Mouse (Mus musculus) gastrocnemius, adult 2 months (tissue): Measurements from ENCODE around the gene Lcor. TPM values are rescaled to one million over a fixed set of nuclear protein-coding genes. Genes with fewer than 3 reads are reported as not detected.

Experiments
- DNase-seq: peaks from one replicate; pipeline ENCODE4 v3.0.0; 2022
- H3K27ac ChIP-seq: fragments of 200-600 bp; 2 replicates; pipeline ENCODE4 v1.8.1; 2022; ENCODE audit warnings: mild to moderate bottlenecking
- H3K4me3 ChIP-seq: fragments of 200-600 bp; 2 replicates; pipeline ENCODE4 v1.8.1; 2022; ENCODE audit warnings: mild to moderate bottlenecking, moderate library complexity
- CTCF ChIP-seq: fragments of 200-600 bp; IDR thresholded peaks from 2 replicates; pipeline ENCODE4 v1.8.1; 2022; ENCODE audit warnings: antibody characterized with exemption, mild to moderate bottlenecking, moderate library complexity
- intact Hi-C: fragments of 180-260 bp; cut with DNase I; formaldehyde crosslinking; loops from one replicate; pipeline ENCODE4 v1.15.1; 2025
- microRNA-seq: library from miRNA; unstranded; fragments of <30 nt; microRNA quantifications from one replicate; pipeline ENCODE4 v1.2.0, GENCODE M21; 2021
- total RNA-seq, 2 experiments: library from RNA; stranded (reverse); gene quantifications; 2 replicates each; pipeline ENCODE4 v1.2.3; 2021

Lcor gene
- total RNA-seq, 2 experiments from 2014 or later, result 13.0 to 18.9 TPM

DNA sequence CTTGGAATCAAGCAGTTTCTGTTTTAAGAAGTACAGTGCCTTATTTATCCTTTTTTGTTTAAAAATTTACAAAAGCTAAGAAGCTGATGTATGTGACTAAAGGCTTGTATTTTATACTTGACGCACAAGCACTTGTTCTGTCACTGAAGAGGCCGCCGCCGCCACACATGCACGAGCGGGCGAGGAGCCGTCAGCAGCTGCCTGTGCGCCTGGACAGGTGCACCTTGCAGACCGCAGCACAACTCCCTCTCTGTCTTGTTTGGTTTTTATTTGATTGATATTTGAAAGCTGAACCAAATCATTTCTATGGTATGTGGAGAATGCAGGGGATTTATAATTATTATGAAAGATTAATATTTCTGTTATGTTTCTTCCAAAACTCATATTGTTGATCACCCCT, 104.3 kb downstream of the Lcor start:
- Histone ChIP-seq H3K4me3 (no peak overlapping the region), H3K27ac (peak overlapping the region; percentile 90)
- DNase-seq, result no peak
- intact Hi-C loops, result no loop called here
- TF ChIP-seq CTCF, result no peak

DNA sequence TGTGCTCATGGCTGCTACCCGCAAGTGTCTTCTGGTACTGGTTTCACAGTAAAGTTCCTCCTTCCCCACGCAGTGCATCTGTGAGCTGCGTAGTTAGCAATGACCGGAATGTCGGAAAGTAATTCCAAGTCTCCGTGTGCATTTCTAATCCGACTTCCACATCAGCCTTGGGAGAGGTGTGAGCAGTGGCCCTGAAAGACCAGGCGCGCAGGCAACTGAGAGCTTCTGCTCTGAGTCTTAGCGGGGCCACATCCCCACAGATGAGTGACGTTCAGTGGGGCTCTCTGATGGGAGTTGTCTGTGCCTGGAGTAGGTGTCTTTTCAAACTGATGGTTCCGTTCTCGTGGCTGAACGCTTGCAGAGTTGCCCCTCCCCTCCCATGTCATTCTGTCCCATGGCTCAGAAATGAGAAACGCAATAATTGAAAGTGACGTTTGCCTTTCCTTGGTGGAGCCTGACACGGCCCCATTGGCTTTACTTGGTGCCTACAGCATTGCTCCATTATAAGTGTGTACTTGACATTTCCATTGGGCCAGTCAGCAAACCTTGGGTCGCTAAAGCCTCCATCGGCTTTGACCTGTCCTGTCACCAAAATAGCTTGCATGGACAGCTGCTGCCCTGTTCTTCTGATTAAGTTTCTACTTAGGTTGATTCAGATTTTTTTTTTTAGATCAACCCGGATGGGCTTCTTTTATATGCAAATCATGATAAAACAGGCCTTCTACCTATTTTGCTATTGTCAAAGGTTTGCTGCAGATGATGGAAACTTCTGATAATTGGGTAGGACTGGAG, 105.2 kb downstream of the Lcor start:
- no peak overlapping the region for H3K4me3 ChIP-seq
- intact Hi-C loops, result no loop called here
- peak; percentile 62 for DNase-seq
- H3K27ac ChIP-seq, result peak overlapping the region; percentile 90
- no peak for TF ChIP-seq CTCF

DNA sequence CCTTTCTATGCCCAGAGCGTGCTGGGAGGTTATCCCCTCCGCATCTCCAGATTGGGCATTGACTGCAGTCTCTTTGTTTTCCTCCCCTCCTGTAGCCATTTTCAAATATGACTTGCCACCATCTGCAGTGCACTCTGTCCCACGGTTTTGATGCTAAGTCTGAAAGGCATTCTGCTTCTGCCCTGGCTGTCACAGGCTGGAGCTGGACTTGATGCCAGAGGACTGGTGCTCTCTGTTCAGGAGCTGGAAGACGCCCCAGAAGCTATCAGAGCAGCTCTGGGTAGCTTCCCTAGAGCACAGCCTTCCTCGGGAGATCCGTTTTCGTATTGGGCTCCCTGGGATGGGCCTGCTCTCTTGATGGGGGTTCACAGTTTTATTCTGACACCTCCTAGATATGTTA, 106.6 kb downstream of the Lcor start:
- TF ChIP-seq CTCF, result no peak
- Histone ChIP-seq H3K4me3 (no peak overlapping the region), H3K27ac (peak overlapping the region; percentile 90)
- intact Hi-C loops, result no loop called here
- no peak for DNase-seq

DNA sequence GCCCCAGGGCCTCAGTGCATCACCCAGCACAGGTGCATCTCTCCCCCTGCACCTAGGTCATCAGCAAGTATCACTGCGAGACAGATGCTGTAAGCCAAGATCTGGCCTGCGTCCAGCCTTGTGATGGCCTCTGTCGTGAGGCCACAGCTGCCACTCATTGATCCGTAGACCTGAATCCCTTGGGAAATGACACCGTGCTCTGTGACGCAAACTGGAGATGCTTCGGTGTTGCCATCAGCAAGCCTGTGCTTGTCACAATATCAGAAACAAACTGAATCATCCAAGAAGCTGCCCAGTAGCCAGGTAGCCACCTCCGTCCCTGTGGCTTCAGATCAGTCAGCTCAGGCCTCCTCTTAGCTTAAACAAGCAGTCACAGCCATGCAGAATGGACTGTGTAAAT, 107.2 kb downstream of the Lcor start:
- TF ChIP-seq CTCF, result no peak
- intact Hi-C loops, result no loop called here
- Histone ChIP-seq H3K4me3 (no peak overlapping the region), H3K27ac (no peak overlapping the region)
- DNase-seq, result no peak

DNA sequence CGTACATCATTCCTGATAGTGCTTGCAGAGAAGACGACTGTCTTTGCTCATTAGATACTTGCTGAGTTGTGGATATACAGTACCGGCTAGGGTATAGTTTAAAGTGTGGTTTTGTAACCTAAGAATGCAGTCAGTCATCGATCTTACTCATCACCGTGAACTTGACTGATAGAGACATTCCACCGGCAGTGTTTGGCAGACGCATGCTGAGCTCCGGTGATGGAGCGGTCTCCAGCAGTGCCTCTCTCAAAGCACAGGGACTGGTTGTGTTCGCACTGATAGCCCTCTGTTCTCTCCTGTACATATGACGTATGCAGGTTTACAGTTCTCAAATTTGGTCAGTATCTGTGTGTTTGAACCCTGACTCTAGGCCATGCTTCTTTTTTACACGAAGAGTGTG, 109.4 kb downstream of the Lcor start:
- Histone ChIP-seq H3K4me3 (no peak overlapping the region), H3K27ac (0 out of 2 replicates have a peak overlapping the region, but pooled peaks have one; percentile 16)
- intact Hi-C loops, result no loop called here
- no peak for TF ChIP-seq CTCF
- DNase-seq, result no peak

DNA sequence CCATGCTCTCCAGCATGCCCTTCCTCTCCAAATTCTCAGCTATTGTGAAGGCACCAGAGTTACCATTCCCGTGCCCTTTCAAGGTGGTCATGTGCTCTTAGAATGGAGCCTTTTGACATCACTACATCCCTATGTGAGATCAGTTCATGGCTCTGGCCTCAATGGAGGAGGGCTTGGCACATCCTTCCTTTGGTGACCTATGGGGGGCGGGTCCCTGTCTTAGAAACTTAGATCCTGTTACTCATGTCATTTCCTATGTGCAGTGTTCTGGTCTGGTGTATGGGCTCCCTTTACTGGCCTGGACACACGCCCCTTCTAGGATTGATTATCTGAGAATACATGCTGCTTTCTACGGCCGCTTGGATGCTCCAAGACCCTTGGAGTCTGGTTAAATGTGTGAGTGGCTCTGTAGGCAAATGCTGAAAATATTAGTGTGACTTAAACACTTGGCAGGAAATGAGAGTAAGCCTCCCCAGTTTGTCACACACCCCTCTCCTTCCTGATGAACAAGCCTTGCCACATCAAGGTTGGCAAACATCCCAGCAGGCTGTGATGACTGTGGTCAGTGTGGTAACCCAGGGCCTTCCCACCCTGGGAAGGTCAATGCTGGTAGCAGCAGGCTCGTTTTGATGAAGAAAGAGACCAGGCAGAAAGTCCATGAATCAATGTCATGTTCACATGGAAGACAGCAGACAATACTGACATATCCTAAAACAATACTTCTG, 114.9 kb downstream of the Lcor start:
- intact Hi-C loops, result no loop called here
- Histone ChIP-seq H3K27ac (no peak overlapping the region), H3K4me3 (no peak overlapping the region)
- TF ChIP-seq CTCF, result no peak
- peak; percentile 67 for DNase-seq

DNA sequence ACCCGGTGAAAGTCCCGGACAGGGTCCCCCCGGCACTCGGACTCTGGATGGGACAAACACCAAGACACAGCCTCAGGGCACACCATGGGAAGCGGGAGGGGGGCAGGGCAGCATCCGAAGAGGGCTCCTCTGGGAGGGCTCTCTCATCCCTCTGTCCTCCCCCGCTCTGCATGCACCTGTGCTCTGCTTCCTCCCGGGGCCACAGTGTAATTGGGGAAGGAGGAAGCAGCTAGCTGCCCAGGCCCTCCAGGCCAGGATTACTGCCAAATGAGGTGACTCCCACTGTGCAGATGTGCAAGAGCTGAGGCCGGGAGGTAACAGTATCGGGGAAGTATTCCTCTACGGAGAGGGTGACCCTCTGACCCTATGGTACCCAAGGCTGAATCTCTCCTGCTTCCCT, 118.2 kb downstream of the Lcor start:
- no peak overlapping the region for H3K27ac ChIP-seq
- DNase-seq, result no peak
- H3K4me3 ChIP-seq, result no peak overlapping the region
- intact Hi-C loops, result no loop called here
- TF ChIP-seq CTCF, result no peak

DNA sequence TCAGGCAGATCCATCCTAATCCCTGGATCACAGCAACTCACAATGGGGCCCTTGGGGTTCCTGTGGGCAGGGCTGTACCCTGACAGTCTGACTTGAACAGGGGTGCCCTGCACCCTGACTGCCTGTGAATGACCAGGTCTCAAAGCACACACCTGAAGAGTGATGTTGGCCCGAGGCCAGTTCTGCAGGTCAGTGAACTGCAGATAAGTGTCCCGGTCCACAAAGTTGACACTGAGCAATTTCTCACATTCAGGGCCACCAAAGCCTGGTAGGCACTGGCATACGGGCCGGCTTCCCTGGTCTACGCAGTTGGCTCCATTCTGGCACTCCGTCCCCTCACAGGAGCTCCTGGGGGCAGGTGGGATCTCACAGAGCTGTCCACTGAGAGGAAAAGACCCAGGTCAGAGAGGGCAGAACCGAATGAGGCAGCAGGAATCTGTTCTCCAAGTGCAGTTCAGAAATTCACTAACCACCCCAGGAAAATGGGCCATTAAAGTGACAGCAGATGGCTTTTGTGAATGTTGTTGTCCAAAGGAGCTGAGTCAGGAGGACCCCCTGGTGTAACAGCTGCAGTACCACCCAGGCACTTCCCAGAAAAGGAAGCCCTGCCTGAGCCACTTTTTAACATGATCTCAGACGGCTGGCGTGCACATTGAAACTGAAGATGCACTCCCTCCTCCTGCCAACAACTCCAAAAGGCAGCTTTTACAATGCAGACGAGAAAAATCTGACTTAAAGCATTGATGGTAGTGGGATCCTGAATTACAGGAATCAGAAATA, 124.0 kb downstream of the Lcor start:
- H3K4me3 ChIP-seq, result peak overlapping the region; percentile 36
- peak overlapping the region; percentile 88 for H3K27ac ChIP-seq
- DNase-seq, result peak; percentile 69
- intact Hi-C loops, result no loop called here
- no peak for TF ChIP-seq CTCF

DNA sequence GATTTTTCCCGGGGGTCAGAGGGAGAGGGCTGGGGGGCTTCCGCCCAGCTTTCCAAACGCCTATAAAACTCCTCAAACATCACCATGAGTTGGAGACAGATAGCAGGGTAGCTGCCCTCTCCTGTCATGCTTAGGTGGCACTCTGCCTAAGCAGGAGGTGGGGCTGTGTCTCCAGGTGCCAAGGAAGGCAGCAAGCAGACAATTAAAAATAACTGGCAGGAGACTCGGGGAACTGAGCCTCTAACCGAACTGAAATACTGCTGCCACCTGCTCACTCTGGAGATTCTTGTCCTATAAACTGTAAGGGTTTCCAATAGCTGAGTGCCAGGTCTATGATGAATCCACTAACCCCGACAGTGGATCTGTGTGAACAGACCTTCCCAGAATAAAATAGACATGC, 129.2 kb downstream of the Lcor start:
- intact Hi-C loops, result no loop called here
- DNase-seq, result peak; percentile 62

More for the DNA sequence above, 129.2 kb downstream of the Lcor start:
- peak overlapping the region; percentile 82 for H3K27ac ChIP-seq
- H3K4me3 ChIP-seq, result no peak overlapping the region
- TF ChIP-seq CTCF, result no peak

Small RNAs within 50 kb of the gene (microRNA-seq; reads per million reads assigned to microRNA genes)
- not detected for gene Mir8091

Other genes with a start within 250 kb of the Lcor start
- 10 to 100 TPM; 63.3 to 68.4 TPM for gene Tm9sf3, start 218.6 kb upstream of the Lcor start, total RNA-seq
- under 1 TPM; 0.25 to 0.43 TPM for gene Pik3ap1, start 97.5 kb upstream of the Lcor start, total RNA-seq
- gene Gm340, start 99.7 kb downstream of the Lcor start, total RNA-seq, result 1 to 10 TPM; 6.3 TPM